Mouse (Mus musculus) megakaryocyte, adult 5-6 weeks (primary cell): ENCODE results near the gene 2310034G01Rik. TPM values are rescaled to one million over a fixed set of nuclear protein-coding genes. Genes with fewer than 3 reads are reported as not detected.

ENCODE experiments used
- ATAC-seq: 2 replicates; pipeline ENCODE4 v1.8.0; 2016; ENCODE audit warnings: mild to moderate bottlenecking, inconsistent platforms; ENCODE audit not compliant: poor library complexity, severe bottlenecking
- total RNA-seq, 2 experiments: library from RNA; stranded (forward) in 1 of 2; stranded (reverse) in 1 of 2; fragments of 153-499, 151-499 nt in 1 of 2; fragments of 221-1000, 200-1000 nt in 1 of 2; gene quantifications; 2 replicates each; pipeline versions ENCODE4 v1.2.3 to v1.2.4; 2015 to 2017

The 2310034G01Rik gene
- total RNA-seq, 2 experiments from 2014 or later: 0.48 TPM; not detected in 1

DNA sequence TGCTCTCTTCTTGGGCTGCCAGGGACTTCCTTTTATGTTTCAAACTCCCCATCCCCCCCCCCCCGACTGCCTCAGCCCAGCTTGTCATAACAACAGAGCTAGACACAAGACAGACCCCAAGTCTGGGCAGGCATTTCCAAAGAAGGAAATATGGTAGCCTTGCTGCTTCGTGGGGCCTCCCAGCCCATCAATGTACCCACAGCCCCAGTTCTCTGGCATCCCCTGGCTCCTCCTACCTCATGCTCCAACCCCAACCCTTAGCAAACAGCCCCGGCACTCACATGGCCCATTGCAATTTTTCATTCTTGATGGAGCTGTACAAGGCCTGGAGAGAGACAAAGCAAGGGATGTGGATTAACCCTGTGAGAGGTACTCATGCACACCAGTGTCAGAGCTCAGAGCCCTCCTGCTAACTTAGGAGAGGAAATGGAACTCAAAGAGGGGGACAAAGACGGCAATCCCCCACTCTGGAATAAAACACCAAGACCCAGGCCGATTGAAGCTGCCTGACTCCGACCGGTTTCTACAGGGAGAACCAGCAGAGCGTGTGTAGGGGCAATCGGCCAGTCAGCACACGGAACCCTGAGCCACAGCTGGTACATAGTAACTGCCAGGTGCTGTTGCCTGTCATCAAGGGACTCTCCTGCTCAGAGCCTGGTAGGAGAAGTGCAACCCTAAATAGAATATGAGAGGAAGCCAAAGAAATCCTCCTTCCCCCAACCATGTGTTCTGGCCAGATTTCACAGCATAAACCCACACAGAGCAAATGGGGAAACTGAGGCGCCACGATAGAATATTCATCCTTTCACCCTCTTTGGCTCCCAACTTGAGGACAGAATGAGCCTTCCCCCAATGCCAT is 34.1 kb downstream of the 2310034G01Rik start:
- no peak for ATAC-seq

DNA sequence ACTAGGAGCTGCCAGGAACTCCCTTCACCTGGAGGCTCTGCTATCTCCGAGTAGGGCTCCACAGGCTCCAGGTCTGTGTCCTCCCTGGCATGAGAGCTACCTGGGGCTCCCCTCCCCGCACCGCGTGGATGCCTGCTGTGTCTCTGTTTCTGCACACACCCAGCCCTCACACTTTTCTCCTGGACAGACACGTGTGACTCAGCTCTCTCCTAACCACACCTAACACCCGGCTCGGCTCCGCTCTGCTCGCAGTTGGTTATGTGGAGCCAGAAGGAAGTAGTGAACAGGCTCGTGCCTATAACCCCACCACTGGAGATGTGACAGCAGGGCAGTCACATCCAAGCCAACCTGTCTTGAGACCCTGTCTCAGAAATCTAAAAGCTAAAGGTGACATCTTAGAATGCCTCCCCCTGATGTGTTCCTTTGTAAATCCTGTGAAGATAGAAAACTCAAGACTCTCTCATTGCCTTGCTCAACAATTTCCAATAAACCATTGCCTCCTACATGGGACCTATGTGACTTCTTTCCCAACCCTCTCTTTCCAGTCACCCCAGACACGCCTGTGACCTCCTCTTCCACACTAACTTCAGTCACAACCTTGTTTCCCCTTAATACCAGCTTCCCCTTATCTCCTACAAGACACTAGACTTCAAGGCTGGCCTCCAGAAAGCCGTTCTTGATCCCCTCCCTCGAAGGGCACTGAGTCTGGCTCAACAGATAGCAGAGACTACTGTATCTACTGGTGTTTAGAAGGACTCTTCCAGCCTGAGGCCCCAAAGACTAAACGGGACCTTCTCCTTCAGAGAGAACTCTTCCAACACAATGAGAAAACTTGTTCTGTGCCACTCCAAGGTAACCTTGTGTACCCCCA is 35.0 kb downstream of the 2310034G01Rik start:
- ATAC-seq: peak; percentile 44; the same call in 1 of the 2 replicates

DNA sequence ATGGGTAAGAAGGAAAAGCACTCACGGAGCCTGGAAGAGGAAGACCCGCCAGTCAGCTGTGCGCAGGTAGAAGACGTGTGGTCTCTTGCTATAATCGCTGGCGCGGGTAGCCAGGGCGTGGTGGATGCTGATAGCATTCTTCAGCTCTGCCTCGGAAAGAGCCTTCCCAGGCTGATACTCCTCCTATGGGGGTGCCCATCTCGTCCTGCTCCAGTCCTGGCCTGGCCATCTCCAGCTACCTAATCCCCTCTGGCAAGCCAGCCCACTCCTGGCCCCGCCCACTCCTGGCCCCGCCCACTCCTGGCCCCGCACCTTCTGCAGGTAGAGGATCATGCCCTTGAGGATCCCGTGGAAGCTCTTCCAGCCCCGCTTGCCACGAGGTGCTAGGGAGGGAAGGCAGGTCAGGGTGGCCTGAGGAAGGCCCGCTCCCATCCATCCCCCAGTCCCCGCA is 35.9 kb downstream of the 2310034G01Rik start:
- ATAC-seq: no peak

DNA sequence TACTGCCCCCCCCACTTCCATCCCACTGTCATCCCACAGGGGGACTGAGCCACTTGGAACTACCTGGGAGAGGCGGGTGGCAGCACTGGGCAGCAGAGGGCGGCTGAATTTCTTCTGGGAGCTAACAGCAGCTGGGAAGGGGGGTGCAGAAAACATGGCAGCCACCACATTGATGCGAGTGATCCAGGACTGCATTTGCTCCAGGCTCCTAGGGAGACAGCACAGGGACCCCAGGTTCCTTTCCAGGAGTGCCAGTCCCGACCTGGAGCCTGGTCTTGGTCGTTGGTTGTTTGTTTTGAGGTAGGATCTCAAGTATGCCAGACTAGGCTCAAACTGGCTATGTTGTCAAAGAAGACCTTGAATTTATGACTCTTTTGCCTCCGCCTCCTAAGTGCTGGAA is 36.5 kb downstream of the 2310034G01Rik start:
- no peak for ATAC-seq

DNA sequence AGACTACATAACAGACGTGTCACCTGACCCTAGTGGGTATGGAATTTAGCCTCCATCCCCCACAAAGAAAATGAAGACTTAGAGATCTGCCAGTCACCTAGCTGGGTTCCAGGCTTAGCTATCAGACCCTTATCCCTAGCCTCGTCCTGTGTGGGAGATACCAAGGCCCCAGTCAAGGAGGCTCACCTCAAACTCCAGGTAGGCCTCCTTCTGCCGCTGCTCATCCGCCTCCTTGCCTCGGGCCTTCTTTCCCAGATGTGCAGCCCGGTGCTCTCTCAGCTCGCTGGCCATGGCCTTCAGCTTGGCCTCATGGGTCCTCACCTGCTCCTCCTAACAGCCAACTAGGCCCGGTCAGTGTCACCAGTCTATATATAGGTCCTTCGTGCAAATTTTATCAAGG is 37.0 kb downstream of the 2310034G01Rik start:
- ATAC-seq: no peak

DNA sequence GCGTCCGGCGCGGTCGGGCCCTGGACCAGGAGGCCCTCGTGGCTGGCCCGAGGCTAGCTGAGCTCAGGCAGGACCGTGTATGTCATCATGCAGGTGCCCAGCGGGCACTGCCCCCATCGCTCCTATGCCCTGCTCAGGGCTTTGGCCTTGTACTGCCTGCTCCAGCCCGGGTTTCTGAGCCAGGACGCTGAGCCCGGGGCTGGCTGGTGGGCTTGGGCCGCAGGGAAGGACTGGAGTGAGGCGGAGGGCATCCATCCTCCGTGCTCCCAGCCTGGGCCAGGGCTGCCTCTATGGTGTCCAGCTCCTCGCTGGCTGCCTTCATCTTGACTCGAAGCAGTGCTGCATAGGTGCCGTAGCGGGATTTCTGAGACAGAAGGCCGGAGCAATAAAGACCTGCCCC is 37.5 kb downstream of the 2310034G01Rik start:
- ATAC-seq: no peak

DNA sequence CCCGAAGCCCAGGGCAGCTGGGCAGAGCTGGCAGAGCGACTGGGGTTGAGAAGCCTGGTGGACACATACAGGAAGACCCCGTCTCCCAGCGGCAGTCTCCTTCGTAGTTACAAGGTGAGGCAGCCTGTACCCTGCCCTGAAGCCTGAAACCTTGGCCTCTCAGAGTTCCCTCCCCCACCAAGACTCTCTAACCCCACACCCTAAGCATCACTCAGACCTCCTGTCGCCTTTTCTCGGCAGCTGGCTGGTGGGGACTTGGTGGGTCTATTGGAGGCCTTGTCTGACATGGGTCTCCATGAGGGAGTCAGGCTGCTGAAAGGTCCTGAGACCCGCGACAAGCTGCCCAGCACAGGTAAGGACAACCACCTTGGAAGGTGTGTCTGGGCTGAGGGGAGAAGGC is 38.8 kb downstream of the 2310034G01Rik start:
- ATAC-seq: no peak

DNA sequence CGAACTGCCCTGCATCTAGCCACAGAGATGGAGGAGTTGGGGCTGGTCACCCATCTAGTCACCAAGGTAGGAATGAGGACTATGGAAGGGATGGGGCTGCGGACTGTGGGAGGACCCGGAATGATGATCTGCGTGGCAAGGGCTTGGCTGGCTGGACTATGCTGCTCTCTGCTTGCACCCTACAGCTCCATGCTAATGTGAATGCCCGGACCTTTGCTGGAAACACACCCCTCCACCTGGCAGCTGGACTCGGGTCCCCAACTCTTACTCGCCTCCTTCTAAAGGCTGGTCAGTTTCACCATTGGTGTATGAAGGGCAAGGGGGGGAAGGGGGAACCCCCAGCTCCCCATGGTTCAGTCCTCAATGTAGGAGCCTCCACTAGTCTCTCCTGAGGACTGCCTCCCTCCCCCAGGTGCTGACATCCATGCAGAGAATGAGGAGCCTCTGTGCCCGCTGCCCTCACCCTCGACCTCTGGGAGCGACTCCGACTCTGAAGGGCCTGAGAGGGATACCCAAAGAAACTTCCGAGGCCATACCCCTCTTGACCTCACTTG is 39.7 kb downstream of the 2310034G01Rik start:
- no peak for ATAC-seq

DNA sequence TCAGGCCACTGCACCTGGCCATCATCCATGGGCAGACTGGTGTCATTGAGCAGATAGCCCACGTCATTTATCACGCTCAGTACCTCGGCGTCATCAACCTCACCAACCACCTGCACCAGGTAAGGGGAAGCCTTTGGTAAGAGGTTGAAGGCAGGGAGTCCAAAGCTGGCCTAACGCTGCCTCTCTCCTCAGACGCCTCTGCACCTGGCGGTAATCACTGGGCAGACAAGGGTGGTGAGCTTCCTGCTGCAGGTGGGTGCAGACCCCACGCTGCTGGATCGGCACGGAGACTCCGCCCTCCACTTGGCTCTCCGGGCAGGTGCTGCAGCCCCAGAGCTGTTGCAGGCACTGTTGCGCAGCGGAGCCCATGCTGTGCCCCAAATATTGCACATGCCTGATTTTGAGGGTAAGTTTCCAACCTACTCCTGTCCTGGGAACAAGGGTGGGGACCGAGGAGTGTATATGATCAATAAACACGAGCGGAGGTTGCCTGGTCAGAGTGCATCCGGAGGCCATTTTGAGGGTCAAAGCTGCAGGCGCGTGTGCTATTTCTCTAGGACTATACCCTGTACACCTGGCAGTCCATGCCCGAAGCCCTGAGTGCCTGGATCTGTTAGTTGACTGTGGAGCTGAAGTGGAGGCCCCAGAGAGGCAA is 40.3 kb downstream of the 2310034G01Rik start:
- no peak for ATAC-seq

DNA sequence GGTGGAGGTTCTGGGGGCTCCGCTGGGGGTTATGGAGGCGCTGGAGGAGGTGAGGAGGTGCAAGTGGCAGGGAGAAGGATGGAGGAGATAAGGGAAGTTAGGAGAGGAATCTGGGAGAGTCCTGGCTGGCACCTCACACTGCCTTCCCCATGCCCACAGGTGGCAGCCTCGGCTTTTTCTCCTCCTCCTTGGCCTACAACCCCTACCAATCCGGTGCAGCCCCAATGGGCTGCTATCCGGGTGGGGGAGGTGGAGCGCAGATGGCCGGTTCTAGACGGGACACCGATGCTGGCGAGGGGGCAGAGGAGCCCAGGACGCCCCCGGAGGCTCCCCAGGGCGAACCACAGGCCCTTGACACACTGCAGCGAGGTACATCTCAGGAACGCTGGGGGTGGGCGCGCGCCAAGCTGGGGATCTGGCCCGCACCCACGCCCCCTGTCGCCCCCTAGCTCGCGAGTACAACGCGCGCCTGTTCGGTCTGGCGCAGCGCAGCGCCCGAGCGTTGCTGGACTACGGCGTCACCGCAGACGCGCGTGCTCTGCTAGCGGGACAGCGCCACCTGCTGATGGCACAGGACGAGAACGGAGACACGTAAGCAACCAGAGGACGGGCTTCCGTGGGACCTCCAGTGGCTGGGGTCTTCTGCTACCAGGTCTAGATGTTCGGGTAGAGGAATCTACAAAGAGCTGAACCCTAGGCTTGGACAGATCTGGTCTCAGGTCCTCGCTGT is 41.2 kb downstream of the 2310034G01Rik start:
- ATAC-seq: peak; percentile 52

DNA sequence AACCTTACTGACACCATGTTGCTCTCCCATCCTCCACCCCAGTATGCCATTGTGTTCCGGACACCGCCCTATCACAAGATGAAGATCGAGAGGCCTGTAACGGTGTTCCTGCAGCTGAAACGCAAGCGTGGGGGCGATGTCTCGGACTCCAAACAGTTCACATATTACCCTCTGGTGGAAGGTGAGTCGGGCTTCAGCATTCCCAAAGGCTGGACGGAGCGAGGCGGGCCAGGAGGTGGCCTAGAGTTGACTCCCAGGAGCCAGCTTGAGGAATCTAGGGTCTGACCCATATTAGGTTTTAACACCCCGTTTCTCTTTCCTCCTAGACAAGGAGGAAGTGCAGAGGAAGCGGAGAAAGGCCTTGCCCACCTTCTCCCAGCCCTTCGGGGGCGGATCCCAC is 41.8 kb downstream of the 2310034G01Rik start:
- no peak for ATAC-seq

DNA sequence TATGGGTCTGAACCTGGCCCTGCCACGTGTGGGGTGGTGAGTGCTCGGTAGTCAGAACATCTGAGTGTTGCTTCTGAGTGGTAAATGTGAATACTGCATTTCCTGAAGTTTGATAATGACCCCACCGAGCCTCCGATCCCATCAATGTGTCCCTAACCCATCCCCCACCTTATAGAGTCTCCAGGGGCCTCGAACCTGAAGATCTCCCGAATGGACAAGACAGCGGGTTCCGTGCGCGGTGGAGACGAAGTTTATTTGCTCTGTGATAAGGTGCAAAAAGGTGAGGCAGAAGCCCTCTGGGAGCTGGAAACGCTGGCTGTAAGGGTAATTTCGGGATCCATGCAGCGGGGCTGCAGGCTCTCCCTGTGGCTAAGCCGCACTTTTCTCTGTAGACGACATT is 42.3 kb downstream of the 2310034G01Rik start:
- ATAC-seq: no peak

DNA sequence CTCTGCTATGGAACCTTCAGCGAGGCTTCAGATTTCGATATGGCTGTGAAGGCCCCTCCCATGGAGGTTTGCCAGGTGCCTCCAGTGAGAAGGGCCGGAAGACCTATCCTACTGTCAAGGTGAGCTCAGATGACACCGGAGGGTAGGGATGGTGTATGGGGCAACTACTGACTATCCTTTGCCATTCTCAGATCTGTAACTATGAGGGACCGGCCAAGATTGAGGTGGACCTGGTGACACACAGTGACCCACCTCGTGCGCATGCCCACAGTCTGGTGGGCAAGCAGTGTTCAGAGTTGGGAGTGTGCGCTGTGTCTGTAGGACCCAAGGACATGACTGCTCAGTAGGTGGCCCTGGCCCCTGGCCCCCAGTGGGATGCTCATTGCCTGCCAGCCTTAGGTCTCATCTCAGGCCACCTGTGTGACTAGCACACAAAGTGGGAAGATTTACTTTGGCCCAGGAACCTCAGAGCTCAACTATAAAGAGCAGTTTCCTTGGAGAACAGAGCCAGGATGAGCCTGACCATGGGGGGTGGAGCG is 43.3 kb downstream of the 2310034G01Rik start:
- ATAC-seq: no peak

DNA sequence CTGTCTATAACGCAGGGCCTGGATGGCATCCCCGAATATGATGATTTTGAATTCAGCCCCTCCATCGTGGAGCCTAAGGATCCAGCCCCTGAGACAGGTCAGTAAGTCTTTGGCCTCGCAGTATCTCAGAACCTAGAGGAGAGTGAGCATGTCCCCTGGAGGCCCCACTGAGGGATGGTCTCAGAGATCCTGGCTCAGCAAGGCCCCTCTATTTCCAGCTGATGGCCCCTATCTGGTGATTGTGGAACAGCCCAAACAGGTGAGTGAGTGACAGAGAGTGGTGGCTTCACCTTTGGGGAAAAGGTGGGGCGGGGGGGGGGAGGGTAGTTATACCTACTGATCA is 43.9 kb downstream of the 2310034G01Rik start:
- no peak for ATAC-seq

DNA sequence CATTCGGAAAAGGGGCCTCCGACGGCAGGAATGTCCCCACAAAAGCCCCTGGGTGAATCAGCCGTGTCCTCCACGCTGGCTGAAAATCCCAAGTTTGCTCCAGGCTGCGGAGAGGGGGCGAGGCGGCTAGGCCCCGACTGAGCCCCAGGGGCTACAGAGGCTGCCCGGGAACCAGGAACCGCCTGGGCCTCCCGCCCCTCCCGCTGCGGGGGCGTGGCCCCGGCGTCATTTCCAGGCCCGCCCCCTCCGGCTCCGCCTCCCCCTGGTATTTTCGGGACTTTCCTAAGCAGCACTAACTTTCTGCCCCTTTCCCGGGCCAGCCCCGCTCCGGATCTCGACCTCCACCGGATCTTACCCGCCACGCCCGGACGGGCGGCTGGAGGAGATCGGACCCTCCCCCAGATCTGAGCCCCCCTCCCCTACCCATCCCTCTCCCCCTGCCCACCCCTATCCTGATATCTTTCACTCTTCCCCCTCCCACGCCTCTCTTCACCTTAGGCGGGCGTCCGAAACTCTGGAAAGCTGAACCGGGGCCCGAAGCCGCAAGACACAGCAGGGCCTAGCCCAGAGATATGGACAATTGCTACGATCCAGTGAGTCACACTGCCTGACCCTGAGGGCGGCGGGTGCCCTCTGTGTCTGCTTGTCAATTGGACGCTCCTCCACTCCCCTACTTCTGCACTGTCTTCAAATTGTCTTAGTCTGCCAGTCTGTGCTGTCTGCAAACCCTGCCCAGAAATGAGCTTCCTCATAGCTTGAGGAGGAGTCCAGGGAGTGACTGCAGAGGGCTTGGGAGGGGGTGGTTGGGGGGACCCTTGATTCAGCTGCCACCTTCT is 44.5 kb downstream of the 2310034G01Rik start:
- ATAC-seq: peak; percentile 67

DNA sequence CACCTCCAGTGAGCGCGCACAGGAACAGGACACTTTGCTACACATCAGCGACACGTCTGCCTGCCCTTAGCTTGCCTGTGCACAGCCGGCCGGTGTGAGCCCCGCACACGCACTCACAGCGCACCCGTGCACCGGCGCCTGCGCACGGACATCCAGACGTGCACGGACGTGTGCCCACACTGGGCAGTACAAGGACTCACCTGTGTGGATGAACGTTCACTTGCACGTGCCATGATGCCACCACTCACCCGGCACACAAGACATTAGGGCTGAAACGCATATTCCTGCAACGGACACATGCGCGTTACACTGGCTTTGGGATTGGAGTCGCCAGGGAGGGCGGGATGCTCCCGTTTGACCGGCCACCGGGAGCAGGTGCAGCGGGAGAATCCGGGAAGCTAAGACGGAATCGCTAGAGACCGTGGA is 45.2 kb downstream of the 2310034G01Rik start:
- peak; percentile 30 for ATAC-seq

DNA sequence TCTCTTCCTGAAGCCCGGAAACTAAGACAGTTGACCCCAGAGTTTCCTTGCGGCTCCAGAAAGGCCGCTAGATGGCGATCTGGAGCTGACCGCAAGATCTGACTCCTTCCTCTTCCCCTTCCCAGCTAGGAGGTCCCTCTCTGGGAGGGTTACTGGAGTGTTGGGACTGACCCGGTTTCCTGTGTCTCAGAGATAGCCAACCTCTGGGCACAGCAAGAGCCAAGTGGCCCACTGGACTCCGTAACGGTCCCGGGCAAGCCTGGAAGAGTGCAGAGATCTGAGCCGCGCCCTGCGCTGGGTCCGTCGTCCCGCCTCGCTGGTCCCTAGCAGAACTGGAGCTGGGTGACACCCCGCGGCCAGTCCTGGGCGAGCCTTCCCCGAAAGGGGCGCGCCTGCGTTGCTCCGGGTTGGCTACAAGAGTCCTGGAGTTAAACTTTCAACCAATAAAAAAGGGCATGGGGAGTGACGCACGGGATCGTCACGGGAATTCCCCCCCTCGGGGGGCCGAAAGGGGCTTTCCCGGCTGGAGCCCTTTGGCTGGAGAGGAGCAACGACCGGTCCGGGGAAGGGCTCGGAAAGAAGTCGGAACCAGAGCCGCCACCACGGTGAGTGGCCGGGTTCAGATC is 45.8 kb downstream of the 2310034G01Rik start, which contains the start of gene Nfkb2:
Nfkb2 (plus strand) TSS at position 105 of the 626 bp plus-strand sequence.
- peak; percentile 73 for ATAC-seq
